Mouse (Mus musculus): ENCODE measurements around the gene Snx10.

Snx10 gene

DNA sequence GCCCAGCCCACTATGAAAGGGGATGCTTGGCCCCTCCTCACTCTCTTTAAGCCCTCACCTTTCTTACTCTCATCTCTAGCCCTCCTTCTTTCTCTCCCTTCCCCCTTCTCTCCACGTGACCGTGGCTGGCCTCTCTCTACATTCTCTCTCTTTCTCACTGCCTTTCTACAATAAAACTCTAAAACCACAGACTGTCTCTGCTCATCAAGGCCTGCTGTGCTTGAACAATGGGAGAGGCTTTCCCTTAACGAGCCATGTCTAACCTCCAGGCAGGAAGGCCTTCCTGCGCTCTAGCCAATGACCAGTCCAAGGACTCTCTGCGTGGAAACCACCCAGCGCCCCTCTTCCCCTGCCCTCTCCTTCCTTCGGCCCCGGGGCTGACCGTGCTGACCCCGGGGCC, 11.9 kb downstream of the Snx10 start:
- no peak for DNase-seq

DNA sequence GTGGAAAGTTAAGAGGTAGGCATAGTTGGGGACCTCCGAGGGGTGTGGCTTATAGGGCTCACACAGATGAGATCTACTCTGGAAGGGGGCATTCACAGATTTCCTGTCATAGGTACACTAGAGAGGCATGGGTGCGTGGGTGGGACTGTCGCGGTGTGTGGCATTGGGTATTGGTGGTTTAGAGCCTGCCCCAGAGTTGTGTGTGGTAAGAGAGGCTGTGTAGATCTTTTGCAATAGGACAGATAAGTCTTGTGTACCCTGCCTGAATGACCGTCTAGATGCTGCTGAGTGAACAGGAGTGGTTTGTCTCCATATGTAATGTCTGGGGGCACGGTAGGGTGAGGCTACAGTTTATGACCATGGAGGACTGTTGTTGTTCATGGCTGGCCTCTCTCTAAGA, 16.8 kb downstream of the Snx10 start:
- no peak for DNase-seq

DNA sequence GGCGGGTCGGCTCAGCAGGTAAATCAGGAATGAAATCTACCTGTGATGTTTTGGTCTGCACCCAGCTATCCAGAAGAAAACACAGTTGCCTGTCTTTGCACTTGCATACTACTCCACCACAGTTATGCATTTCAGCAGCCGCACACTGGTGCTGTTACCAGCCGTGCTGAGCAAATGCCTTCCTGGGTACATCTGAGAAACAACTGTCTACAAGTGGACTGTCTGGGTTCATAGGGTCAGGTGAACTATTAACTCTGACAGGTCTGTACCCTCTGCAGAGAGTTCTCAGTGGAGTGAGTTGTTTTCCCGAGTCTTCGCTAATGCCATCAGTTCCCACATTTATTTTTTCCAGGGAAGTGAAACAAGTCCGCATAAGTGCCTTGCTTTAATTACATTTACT, 17.7 kb downstream of the Snx10 start:
- DNase-seq = no peak

DNA sequence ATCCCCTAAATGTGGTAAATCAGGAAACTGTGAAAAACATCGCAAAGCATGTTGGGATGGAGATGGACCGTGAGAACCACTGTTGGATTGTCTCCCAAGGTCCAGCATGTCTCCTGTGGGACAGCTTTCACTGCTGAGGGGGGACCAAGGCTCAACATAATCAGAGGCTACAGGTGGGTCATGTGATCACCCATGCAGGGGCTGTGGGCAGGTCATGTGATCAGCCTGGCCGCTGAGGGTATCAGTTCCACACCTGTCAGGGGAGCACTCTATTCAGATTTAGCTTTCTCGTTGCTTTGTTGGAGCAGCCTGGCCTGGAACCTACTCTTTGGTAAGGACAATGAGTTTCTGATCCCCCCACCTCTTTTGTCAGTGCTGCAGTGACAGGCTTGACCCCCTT, 18.4 kb downstream of the Snx10 start:
- DNase-seq = no peak

DNA sequence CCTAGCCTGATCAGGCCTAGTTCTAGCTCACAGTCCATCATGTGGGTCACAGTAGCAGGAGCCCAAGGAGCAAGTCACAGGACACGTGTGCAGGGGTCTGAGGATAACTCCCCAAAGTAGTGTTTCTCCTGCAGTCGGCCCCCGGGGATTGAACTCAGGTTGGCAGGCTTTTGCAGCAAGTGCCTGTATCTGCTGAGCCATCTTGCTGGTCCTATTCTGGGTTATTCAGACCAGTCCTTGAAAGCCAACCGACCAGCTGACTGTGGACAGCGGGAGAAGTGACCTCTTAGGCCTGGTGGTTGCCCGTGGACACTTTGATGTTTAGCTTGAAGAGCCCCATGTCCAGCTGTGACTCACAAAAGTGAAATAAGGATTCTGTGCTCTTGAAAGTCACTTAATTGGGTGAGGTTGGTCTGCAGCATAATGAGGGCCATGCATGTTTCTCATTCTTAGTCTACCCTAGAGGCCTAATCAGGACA, 20.0 kb downstream of the Snx10 start:
- DNase-seq = no peak

DNA sequence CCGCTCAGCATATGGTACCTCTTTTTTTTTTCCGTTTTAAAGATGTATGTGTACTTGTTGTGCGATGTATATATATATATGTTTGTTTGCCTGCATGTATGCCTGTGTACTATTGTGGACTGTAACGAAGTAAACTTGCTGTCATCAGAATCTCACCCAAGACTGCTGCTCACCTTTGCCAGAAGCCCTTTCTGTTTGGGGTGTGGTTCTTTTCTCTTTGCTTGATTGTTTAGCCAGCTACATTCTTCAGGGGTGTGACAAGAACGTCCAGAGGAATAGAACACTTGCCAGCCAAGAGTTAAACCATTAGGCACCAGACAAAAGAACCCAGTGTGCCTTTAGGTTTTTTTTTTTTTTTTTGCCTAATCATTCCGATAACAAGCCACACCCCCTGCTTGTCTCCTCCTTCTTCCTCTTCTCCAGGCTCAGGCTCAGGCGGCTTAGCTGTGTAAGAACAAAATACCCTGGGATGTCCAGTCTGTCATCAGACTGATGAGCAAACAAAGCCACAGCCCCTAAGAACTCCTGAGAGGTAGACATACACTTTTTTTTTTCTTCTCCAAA, 20.5 kb downstream of the Snx10 start:
- DNase-seq = no peak

DNA sequence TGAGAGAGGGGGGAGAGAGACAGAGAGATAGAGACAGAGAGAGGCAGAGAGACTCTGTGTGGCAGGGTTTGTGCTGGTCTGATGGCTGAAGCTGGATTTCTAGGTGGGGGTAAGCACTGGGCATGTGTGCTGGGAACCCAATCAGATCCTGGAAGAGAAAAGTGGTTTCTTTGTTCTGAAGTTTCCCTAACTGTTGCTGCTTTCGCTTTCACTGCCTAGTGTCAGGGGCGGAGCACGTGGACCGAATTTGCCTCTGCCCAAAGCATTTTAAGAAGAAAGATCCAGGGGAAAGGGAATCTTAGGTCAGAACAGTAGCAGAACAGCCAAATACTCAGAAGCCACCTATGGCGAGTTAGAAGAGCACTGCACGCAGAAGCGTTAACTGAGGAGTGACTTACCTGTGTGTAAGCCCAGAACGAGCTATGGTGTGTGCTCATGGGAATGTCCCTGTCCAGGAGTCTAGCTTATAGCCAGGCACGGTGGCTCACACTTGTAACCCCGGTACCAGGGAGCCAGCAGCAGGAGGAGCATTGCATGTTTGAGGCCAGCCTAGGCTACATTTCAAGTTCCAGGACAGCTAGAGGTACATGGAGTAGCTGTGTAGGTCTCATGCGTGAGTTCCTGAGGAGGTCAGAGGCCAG, 21.6 kb downstream of the Snx10 start:
- no peak for DNase-seq

DNA sequence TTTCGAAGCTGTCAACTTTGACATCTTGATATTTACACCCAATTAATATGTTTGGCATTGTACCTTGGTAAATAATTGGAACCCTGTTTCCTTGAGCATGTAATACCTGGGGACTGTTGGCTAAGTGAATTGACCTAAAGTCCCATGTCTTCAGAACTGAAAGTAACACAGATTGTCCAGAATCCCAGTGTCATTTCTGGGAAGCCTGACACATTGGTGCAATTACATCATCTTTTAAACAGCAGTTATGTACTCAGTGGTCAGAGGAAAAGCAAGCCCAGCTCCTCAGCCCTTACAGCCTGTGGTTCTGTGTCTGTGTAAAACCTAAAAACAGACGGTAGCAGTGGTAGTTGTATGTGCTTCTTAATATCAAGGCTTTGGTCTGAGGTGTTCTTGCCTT, 22.4 kb downstream of the Snx10 start:
- DNase-seq = no peak

DNA sequence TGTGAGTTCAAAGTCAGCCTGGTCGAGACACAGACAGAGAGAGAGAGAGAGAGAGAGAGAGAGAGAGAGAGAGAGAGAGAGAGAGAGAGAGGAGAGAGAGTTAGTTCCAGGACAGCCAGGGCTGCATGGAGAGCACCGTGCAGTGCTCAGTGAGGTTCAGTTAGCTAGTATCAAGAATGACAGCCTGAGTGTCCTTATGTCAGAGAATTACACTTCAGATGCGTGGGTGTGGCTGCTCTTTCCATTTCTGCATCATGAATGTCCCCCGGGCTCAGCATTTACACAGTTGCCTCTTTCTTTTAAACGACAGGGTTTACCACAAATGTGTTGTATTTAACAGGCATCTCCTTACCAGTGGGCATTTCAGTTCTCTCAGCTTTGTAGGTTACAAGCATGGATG, 25.1 kb downstream of the Snx10 start:
- DNase-seq = no peak

DNA sequence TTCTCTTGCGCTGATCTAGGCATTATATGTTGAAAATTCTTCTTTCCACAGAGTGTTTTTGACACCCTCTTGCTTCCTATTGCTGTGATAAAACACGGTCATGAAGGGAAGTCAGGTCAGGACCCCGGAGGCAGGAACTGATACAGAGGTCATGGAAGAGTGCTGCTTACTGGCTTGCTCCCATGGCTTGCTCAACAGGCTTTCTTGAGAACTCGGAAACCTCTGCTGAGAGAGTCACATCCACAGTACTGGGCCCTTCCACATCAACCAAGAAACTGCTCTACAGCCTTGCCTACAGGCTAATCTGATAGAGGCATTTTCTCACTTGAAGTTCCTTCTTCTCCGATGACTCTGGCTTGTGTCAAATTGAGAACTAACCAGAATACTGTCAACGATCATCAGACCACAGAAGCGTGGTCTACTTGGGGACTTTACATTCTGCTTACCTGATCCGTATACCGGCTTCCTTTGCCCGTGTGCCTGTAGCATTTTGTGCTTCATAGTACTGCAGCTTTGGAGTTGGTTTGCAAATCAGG, 27.6 kb downstream of the Snx10 start:
- no peak for DNase-seq

DNA sequence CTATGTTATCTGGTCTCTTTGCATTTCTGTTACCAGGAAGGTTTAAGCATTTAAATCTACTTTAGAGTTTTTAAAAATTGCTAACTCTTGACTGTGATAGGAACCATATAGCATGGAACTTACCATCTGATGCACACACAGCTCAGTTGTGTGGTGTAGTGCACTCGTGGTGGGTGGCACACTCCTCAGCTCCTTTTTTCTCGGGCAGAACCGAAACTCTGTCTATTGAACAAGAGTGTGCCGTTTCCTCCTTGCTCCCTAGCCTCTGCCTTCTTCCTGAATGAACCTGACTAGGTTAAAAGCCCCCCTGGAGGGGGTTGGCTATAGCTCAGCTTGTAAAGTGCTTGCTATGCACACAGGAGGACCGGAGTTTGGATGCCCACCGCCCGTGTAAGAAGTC, 32.9 kb downstream of the Snx10 start:
- DNase-seq = no peak

DNA sequence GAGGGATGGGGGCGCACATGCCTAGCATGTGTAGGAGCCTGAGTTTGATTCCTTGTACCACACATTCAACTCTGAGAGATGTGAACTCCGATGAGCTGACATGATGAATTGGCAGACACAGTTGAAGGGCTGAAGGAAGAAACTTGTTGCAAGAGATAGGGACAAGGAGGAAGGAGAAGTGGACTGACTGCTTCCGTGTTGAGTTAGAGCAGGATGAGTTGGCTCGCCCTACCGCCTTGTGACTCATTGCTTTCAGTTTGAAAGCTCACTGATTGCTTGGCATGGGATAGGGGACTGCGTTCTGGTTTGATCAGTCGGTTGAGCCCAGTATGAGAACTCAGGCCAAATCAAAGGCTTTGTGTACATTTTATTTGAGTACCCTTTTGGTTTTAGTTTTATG, 34.6 kb downstream of the Snx10 start:
- DNase-seq = no peak

DNA sequence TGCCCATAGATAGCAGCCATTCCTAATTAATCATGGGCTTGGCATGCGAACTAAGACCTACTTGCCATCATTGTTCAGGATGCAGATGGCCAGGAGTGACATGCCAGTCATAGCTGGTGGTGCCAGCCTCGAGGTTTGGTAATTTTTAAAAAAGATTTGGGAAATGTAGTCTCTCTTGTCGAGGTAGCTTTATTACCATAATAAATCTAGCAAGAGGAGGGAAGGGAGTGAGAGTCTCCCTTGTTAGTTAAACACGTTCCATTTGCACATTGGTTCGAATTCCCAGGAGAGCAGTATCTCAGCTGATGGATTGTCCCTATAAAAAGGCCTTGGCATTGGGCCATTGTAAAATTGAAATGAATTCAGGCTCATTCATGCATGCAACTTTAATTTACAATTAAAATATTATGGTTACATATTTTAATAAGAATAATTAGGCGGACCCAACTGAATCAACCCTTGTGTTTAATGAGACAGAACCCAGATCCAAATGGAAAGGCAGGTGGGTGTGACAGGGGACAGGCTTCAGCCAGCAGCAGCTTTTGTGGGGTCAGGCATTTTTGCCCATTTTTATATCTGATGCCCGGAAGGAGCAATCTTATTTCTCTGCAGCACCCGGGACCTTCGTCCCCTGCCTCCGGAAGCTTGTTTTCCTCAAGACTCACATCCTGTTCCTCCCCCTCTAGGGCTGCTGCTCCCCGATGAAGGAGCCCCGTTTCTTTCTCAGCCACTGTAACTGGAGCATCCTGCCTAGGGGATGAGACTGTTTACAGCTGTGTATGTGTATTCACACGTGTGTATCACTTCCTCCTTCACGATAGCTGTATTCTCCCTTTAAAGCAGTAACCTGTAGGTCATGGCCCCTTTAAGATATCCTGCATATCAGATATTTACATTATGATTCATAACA, 43.3 kb downstream of the Snx10 start:
- no peak for DNase-seq

DNA sequence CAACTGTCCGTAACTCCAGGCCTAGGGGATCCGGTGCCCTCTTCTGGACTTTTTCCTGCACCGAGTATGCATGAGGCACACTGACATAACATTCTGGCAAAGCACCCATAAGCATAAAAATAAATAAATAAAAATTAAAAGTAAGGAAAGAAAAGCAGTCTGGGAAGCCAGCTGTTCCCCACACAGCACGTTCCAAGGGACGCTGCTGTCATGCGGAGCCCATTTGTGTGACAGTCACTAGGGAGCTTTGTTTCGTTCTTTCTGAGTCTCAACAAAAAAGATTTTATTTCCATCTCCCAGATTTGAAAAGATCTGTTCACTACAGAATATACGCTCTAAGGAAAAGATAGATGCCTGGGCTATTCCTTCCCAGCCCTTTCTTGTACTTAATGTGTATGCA, 45.4 kb downstream of the Snx10 start:
- DNase-seq = no peak

DNA sequence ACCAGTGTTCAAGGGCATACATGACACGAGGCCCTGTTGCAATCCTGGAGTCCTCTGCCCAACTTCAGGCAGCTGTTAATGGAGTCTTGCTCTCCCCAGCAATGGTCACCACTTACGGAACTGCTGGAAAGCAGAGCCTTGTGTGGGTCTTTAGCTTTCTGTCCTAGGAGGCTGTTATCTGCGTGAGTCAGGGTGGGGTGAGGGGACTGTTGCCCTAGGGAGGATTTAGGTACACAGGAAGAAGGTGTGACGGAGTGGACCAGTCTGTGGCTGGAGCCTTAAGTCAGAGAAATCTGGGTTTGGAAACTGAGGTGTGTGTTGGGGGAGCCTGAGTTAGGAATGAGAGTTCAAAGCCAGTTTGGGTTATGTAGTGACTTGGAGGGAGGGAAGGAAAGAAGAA, 49.4 kb downstream of the Snx10 start:
- no peak for DNase-seq

DNA sequence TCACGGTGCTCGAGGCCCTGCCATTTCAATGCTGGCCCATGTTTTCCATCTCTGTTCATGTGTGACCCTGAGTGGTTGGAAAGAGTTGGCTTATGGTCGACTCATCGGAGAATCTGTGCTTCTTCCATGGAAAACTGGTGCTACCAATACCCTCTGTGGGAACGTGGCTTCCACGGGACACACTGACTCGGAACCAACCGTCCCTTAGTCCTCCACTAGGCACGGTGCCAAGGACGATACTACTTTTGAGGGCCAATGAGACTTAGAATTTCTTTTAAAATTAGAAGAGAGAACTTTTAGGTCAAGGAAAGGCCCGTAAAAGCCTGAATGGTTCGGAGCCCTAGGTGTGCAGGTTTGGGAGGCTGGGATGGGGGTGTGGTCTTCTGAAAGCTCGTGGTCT, 50.4 kb downstream of the Snx10 start:
- DNase-seq = no peak

DNA sequence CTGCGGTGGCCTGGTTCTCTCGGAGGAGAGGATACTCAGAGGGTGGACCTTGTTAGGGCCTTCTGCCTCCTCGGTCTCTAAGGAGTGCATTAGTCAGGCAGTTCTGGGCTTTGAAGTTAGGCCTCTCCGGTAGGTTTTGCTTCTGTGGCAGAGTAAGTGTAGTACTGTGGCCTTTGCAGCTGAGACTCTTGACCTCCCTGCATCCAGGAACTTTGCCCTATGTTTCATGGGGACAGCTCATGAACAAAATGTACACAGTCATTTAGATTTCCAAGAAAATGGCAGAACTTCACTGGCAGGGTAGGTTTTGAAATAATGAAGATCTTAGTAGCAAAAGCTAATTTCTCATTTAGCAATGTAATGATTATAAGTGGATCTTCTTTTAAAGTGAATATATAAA, 54.7 kb downstream of the Snx10 start:
- DNase-seq = no peak

DNA sequence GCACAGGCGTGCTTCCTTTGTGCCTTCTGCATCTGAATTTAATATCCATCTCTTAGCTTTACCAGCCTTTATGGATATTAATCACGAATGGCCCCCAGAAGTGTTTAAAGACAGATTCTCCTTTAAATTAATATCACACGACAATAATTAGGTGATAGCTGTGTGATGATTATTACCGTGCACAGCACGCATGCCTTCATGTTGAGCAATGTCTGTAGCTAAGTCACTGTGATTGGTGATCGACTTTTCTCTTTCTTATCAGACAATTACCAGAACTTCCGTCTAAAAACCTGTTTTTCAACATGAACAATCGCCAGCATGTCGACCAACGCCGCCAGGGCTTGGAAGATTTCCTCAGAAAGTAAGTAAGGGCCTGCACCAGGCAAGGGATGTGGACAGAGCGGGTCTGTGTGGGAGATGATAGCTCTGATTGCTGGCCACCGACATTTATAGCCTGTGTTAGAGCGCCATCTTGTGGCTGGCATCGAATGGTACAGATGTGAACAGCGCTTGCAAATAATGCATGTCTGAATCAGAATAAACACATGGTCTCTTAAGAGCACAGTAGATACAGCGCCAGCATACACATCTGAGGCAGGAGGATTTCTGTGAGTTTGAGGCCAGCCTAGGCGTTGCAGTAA, 56.5 kb downstream of the Snx10 start:
- peak; percentile 87 for DNase-seq

DNA sequence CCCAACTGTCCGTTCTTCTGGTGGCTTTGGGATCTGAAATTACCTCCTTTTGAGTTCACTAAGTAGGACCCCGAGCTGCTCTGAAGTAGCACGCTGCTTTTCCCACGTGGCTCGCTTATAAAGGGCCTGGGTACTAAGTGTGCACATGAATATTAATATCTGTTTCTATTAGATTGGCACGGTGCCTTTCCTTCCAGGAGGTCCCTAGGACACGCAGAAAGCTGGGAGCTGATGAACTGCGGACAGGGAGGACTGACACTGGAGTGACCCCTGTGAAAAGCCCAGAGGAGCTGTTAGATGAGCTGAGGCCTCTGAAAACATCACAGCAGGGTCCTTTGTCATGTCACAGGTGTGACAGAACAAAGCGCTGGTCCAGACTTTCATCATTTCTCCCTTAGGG, 57.7 kb downstream of the Snx10 start:
- no peak for DNase-seq

DNA sequence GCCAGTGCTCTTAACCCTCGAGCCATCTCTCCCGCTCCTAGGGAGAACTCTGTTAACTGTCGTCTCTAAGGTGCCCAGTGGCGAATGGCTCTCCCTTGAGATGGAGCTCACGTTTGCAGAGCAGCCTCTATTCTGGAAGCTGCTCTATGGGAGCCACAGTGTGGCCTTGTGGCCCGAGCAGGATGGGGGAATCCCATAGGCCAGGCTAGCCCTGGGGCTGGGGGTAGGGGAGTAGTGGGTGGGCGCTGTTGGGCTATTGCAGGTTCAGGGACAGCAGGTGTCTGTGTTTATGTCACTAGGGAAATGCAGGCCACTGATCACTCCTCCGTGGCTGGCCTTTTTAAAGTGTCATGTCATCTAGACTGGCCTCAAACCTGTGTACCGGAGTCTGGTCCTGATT, 58.4 kb downstream of the Snx10 start:
- no peak for DNase-seq

DNA sequence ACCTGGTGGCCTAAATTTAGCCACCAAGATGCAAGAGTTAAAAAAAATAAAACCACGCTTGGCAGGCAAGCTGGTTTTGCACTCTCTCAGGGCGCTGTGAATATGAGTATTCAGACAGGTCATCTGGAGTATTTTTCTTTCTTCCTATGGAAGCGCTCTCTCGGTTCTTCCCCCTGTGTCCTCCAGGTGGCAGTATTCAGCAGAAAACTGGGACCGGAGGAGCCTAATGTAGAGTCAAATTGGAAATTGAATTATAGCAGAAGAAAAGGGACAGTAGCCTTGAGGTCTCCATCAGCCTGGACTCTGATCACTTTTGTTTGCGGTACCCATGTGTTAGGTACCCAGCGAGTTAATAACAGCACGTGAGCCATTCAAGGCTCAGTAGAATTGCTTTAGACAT, 62.3 kb downstream of the Snx10 start:
- peak; percentile 61 for DNase-seq

DNA sequence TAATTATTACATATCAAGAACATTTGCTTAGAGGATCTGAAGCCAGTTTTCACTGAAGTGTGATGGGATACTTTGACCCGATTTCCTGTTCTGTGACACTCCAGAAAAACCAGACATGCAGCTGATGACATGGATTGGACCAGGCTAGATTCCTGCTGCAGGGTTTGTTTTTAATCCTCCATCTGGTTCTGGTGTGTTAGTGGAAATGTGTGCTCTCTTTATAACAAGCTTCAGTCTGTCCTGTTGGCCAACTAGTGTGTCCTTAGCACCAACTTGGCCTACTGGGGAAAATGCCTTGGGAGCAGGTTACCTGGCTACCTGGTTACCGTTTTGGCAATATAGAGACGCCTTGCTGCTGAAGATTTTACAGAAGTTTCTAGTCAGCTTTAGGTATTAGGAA, 63.6 kb downstream of the Snx10 start:
- DNase-seq = no peak

DNA sequence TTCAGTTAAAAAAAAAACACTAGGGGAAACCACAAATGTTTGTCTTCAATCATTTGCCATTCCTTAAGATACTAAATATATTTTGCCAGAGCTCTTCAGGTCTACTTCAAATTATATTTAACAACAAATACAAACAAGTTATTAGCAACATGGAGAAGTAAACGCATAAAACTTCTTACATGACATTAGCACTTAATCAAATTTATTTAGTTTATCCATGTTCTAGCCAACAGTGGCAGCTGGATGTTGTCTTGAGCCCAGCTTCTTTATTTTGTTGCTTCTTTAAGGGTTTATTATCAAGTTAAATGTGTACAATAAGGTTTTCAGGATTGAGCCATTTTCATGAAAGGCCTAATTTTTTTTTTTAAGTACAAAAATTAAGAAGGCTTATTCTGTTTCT, 67.6 kb downstream of the Snx10 start:
- no peak for DNase-seq

All from right cerebral cortex, postnatal 4 days (tissue).